ENCODE assay signal across 8 mouse cellular contexts in genomic region chr17:44239030-44239721, GRCm38 (mm10). TPM values are rescaled to one million over a fixed set of nuclear protein-coding genes. Genes with fewer than 3 reads are reported as not detected.
A peak's percentile ranks its signal among the peaks of the same experiment; 100 is the strongest.
DNase-seq lines count a peak whose midpoint lies in the region; ATAC-seq and TF ChIP-seq lines count a peak whose summit lies in the region.

No protein-coding gene starts in this region.

- peak overlapping the region; percentile 42 for H3K27ac ChIP-seq in testis, adult 2 months (ENCODE audit: control insufficient read depth, insufficient read depth, low read depth, low read length)
- no peak overlapping the region for H3K27ac ChIP-seq in forebrain, embryonic 15.5 days (replicated peaks)
- H3K27ac ChIP-seq in hindbrain, postnatal 0 days = peak overlapping the region; percentile 58; the same call in 1 of the 2 replicates
- peak overlapping the region; percentile 68 for H3K27ac ChIP-seq in liver, embryonic 13.5 days

- ATAC-seq in forebrain, embryonic 15.5 days (replicated peaks) = no peak
- ATAC-seq in hindbrain, postnatal 0 days = 0 out of 2 replicates have a peak, but pooled peaks have one; percentile 59
- peak; percentile 53; the same call in 1 of the 2 replicates for ATAC-seq in liver, embryonic 13.5 days (ENCODE audit: low read depth)

- no peaks in the 10 kb centered on the region for H3K27me3 ChIP-seq in testis, adult 2 months (ENCODE audit: control insufficient read depth, insufficient read depth, low read length)
- H3K27me3 ChIP-seq in forebrain, embryonic 15.5 days = no peaks in the 10 kb centered on the region
- no peaks in the 10 kb centered on the region for H3K27me3 ChIP-seq in hindbrain, postnatal 0 days (ENCODE audit: insufficient read depth, low read length)
- H3K27me3 ChIP-seq in liver, embryonic 13.5 days = no peaks in the 10 kb centered on the region
- H3K27me3 ChIP-seq in myocyte (ENCODE audit: control insufficient read depth, insufficient read depth, insufficient read length) = no peaks in the 10 kb centered on the region

- H3K4me3 ChIP-seq in testis, adult 2 months (ENCODE audit: control insufficient read depth, low read depth, low read length) = no peak overlapping the region
- H3K4me3 ChIP-seq in forebrain, embryonic 15.5 days = no peak overlapping the region
- no peak overlapping the region for H3K4me3 ChIP-seq in hindbrain, postnatal 0 days (ENCODE audit: low read length)
- peak overlapping the region; percentile 18; the same call in 1 of the 2 replicates for H3K4me3 ChIP-seq in liver, embryonic 13.5 days (replicated peaks)
- no peak overlapping the region for H3K4me3 ChIP-seq in myocyte

- WGBS in forebrain, embryonic 15.5 days = 18% methylated on average over 10 of the region's 10 CpGs
- WGBS in hindbrain, postnatal 0 days = 12% methylated on average over 10 of the region's 10 CpGs
- WGBS in liver, embryonic 13.5 days (ENCODE audit: insufficient replicate concordance) = 2% methylated on average over 10 of the region's 10 CpGs

- no peak overlapping the region for H3K9ac ChIP-seq in forebrain, embryonic 15.5 days (replicated peaks)
- H3K9ac ChIP-seq in hindbrain, postnatal 0 days (replicated peaks; ENCODE audit: low read length) = no peak overlapping the region
- no peak overlapping the region for H3K9ac ChIP-seq in liver, embryonic 13.5 days

- no peak for TF ChIP-seq POLR2A in testis, adult 2 months (IDR thresholded peaks at IDR 0.05; ENCODE audit: control insufficient read depth, low read depth, low read length)
- no peak for TF ChIP-seq POLR2A in myocyte (IDR thresholded peaks at IDR 0.05; ENCODE audit: insufficient read length, low read depth)

- no peaks in the 10 kb centered on the region for H3K79me2 ChIP-seq in myocyte (ENCODE audit: control insufficient read depth, insufficient read depth)

- no peak for TF ChIP-seq CTCF in testis, adult 2 months (IDR thresholded peaks at IDR 0.05; ENCODE audit: control insufficient read depth, insufficient read depth, insufficient replicate concordance, low read depth, low read length)
- no peak for TF ChIP-seq CTCF in hindbrain, postnatal 0 days (IDR thresholded peaks at IDR 0.05; ENCODE audit: low read depth)

- H3ac ChIP-seq in myocyte (ENCODE audit: control insufficient read depth, insufficient read length) = no peak overlapping the region

- H3K4me1 ChIP-seq in testis, adult 2 months (ENCODE audit: control insufficient read depth, insufficient read depth, low read length) = 0 out of 2 replicates have a peak, but pooled peaks cover 2% of the 10 kb centered on the region
- no peaks in the 10 kb centered on the region; the same call in 1 of the 2 replicates for H3K4me1 ChIP-seq in forebrain, embryonic 15.5 days
- H3K4me1 ChIP-seq in hindbrain, postnatal 0 days (ENCODE audit: insufficient read depth, low read length) = no peaks in the 10 kb centered on the region
- H3K4me1 ChIP-seq in liver, embryonic 13.5 days (replicated peaks) = peaks cover 13% of the 10 kb centered on the region

- H3K36me3 ChIP-seq in testis, adult 2 months (ENCODE audit: control insufficient read depth, insufficient read depth, low read length) = no peaks in the 10 kb centered on the region
- no peaks in the 10 kb centered on the region for H3K36me3 ChIP-seq in forebrain, embryonic 15.5 days
- H3K36me3 ChIP-seq in hindbrain, postnatal 0 days (ENCODE audit: insufficient read depth, low read length) = no peaks in the 10 kb centered on the region
- no peaks in the 10 kb centered on the region for H3K36me3 ChIP-seq in liver, embryonic 13.5 days
- H3K36me3 ChIP-seq in myocyte (ENCODE audit: control insufficient read depth, insufficient read depth) = no peaks in the 10 kb centered on the region

- 0 out of 2 replicates have a peak overlapping the region, but pooled peaks have one; percentile 8 for H3K4me2 ChIP-seq in forebrain, embryonic 15.5 days (replicated peaks)
- H3K4me2 ChIP-seq in hindbrain, postnatal 0 days (ENCODE audit: low read depth, low read length) = peak overlapping the region; percentile 40
- H3K4me2 ChIP-seq in liver, embryonic 13.5 days = peak overlapping the region; percentile 39
- H3K4me2 ChIP-seq in myocyte (ENCODE audit: low read depth) = peak overlapping the region; percentile 59

- H3K9me3 ChIP-seq in forebrain, embryonic 15.5 days = no peaks in the 10 kb centered on the region
- H3K9me3 ChIP-seq in hindbrain, postnatal 0 days (ENCODE audit: low read length) = no peaks in the 10 kb centered on the region
- H3K9me3 ChIP-seq in liver, embryonic 13.5 days (replicated peaks) = 0 out of 2 replicates have a peak, but pooled peaks cover 5% of the 10 kb centered on the region

- DNase-seq in testis, postnatal 14 days (ENCODE audit: low spot score) = no peak
- DNase-seq in hindbrain, postnatal 0 days (ENCODE audit: low spot score) = no peak
- DNase-seq in liver, embryonic 13.5 days = no peak
- no peak for DNase-seq in left cerebral cortex, adult 11 months (ENCODE audit: low spot score)
- no peak for DNase-seq in right cerebral cortex, postnatal 14 days

TF ChIP-seq in myocyte, 11 proteins besides CTCF, POLR2A, EP300 and RAD21:
- TF ChIP-seq MYOD1 (IDR thresholded peaks at IDR 0.05; ENCODE audit: control insufficient read depth in 1 of 3, insufficient read length in 2 of 3, low read depth in 2 of 3) (no peak), USF1 (IDR thresholded peaks at IDR 0.05; ENCODE audit: low read depth) (no peak), MAX (IDR thresholded peaks at IDR 0.05; ENCODE audit: low read depth) (no peak), SRF (IDR thresholded peaks at IDR 0.05; ENCODE audit: control insufficient read depth, insufficient read length, low read depth) (no peak), REST (IDR thresholded peaks at IDR 0.05; ENCODE audit: insufficient read depth, insufficient read length) (no peak), TCF12 (IDR thresholded peaks at IDR 0.05; ENCODE audit: insufficient read depth, poor library complexity, severe bottlenecking) (no peak), E2F4 (IDR thresholded peaks at IDR 0.05; ENCODE audit: insufficient read depth) (no peak), CEBPB (IDR thresholded peaks at IDR 0.05; ENCODE audit: insufficient read depth, poor library complexity, severe bottlenecking) (no peak), POLR2AphosphoS2 (IDR thresholded peaks at IDR 0.05; ENCODE audit: insufficient read length, low read depth) (no peak), TCF3 (IDR thresholded peaks at IDR 0.05; ENCODE audit: insufficient read length, low read depth) (no peak)

RNA-seq across cellular contexts. Expression of gene Clic5, which starts 50.8 kb away (rescaled TPM):
- 0.20 and 0.28 TPM in 2 replicates for polyA plus RNA-seq in testis, adult 2 months (2012; rRNA removed)
- 0.03 and 0.06 TPM in 2 replicates for polyA plus RNA-seq in forebrain, embryonic 15.5 days (2015; fragmentation: Nextera tagmentation; extraction: Ambion mirVana)
- 0.78 and 1.5 TPM in 2 replicates for total RNA-seq in hindbrain, postnatal 0 days (2014; rRNA removed)
- 0.39 and 0.69 TPM in 2 replicates for polyA plus RNA-seq in hindbrain, postnatal 0 days (2015; fragmentation: Nextera tagmentation; extraction: Ambion mirVana)
- polyA plus RNA-seq in liver, embryonic 13.5 days (2015; fragmentation: Nextera tagmentation; extraction: Ambion mirVana) = 0.30 and 0.49 TPM in 2 replicates
- polyA plus RNA-seq in myocyte (2012; fragmentation: generic; extraction: Trizol) = 1.9 TPM

Comparison
In these comparisons a context has a peak if more than half of its experiments do, and no peak if none do; other contexts are left out.
1. H3K4me2 ChIP-seq: peak in every context shown above with its lines; median percentile 59 in myocyte; 40 in hindbrain, postnatal 0 days; 39 in liver, embryonic 13.5 days; 8 in forebrain, embryonic 15.5 days.